Mouse (Mus musculus) adrenal gland, postnatal 4 days (tissue): Measurements from ENCODE around the gene Ank3. TPM values are rescaled to one million over a fixed set of nuclear protein-coding genes. Genes with fewer than 3 reads are reported as not detected.

ENCODE experiments used
- DNase-seq, 2 experiments: peaks; one replicate each; pipeline ENCODE4 v3.0.0; 2021 to 2022; ENCODE audit warnings: low spot score in 2 of 2, mixed read lengths in 2 of 2
- total RNA-seq, 2 experiments: library from RNA; stranded (reverse); gene quantifications; 2 replicates each; pipeline ENCODE4 v1.2.3; 2021

The Ank3 gene
- total RNA-seq, 2 experiments from 2014 or later, result 37.4 to 54.2 TPM

DNA sequence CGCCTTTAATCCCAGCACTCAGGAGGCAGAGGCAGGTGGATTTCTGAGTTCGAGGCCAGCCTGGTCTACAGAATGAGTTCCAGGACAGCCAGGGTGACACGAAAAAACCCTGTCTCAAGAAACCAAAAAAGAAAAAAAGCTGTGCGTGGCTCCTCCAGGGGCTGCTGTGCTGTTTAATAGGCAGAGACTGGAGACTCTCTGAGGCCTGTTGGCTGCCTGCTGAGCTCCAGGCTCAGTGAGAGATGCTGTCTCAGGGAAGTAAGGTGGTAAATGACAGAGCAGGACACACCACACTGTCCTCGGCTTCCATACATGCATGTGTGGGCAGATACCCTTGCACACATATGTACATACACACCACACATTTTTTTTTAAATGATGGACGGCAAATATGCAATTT is 206.0 kb downstream of the Ank3 start:
- DNase-seq, result no peak

- no peak for DNase-seq
Observed at GRCm38 (mm10) chr10:69605211-69605610, 206.6 kb downstream of the Ank3 start.

GRCm38 (mm10) chr10:69607611-69608119 is 209.1 kb downstream of the Ank3 start:
- DNase-seq, result no peak

DNA sequence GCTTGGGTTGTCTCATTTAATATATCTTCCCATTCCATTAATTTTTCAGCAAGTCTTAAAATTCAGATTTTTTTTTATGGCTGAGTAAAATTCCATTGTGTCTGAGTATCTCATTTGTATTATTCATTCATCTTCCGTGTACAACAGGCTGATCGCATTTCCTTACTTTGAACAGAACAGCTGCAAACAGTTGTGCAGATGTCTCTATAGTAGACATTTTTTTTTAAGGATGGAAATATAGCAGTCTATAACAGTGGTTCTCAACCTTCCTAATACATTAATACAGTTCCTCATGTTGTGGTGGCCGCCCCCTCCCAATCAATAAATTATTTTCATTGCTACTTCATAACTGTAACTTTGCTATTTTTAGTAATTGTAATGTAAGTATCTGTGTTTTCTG is 212.7 kb downstream of the Ank3 start:
- no peak for DNase-seq

GRCm38 (mm10) chr10:69611839-69612340 is 213.3 kb downstream of the Ank3 start:
- no peak for DNase-seq

DNA sequence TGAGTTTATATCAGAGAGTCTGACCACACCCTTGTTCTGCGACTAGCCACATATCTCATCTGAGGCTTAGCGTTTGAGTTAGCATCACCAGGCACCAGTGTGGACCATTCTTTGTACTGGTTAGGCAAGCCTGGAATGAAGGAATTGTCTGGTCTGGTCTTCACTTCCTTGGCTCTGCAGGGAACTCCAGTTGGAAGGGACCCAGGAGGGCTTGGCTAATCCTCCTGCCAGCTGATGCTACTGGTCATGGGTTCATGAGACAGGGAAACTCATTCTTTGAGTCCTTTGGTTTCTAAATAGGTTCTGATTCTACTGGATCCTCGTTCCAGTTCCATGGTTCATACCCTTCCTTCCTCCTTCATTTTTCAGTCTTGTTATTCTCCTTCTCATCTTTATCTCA is 218.4 kb downstream of the Ank3 start:
- no peak for DNase-seq

- DNase-seq, result no peak
Observed at GRCm38 (mm10) chr10:69617537-69618112, 219.1 kb downstream of the Ank3 start.

- DNase-seq, result no peak
Observed at GRCm38 (mm10) chr10:69620692-69621382, 222.3 kb downstream of the Ank3 start.

DNA sequence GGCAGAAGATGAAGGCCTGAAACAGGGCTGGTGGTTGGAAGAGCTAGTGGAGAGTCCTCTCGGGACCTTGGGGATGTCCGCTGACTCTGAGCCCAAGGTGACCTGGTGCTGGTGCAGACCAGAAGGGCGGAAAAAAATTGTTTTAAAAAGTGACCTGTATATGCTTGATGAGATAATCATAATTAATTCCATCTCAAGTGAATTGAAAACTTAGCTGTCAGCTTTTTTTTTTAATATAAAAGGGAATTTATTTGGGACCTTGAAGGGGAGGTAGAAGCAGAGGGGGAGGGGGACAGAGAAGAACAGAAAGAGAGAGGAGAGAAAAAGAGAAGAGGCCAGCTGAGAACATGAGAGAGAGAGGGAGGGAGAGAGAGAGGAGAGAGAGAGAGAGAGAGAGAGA is 229.2 kb downstream of the Ank3 start:
- DNase-seq, result no peak

DNA sequence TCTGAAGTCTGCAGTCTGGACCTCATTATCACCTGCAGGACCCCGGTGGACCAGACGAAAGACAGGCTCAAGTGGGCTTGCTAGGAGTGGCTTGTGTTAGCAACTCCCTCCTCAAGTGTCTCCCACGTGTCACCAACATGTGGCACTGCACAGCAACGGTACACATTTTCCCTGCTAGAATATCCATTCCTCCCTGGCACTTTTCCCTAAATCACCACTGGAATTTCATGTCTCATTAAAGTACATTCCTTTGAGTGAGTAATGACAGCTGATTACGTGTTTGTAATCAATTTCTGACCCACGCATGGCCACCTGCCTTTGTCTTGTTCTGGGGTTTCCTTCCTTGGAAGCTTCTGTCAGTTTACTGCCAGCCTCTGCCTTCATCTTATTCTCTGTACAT is 230.2 kb downstream of the Ank3 start:
- DNase-seq, result no peak

- DNase-seq, result no peak
Observed at GRCm38 (mm10) chr10:69630802-69631388, 232.3 kb downstream of the Ank3 start.

- no peak for DNase-seq
Observed at GRCm38 (mm10) chr10:69632885-69633284, 234.3 kb downstream of the Ank3 start.

DNA sequence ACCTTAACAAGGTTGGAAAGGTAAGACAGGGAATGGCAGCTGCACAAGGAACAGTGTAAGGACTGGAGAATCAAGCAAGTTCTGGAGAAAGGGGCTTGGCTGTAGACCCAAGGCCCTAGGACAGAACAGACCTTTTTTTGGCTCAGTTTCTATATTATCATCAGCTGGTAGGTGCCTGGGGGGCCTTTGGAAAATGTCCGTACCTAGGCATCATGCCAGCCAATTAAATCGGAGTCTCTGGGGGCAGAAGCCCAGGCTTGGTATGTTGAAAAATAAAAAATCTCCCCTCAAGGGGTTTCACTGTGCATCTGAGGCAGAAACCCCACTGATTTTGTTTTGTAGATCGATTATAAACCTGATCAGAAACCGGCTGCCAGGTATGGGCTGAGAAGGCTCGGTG is 236.3 kb downstream of the Ank3 start:
- DNase-seq, result no peak

GRCm38 (mm10) chr10:69635910-69636656 is 237.5 kb downstream of the Ank3 start:
- DNase-seq, result no peak

GRCm38 (mm10) chr10:69639138-69639537 is 240.6 kb downstream of the Ank3 start:
- no peak for DNase-seq

- no peak for DNase-seq
Observed at GRCm38 (mm10) chr10:69640617-69641016, 242.0 kb downstream of the Ank3 start.

- no peak for DNase-seq
Observed at GRCm38 (mm10) chr10:69643481-69643880, 244.9 kb downstream of the Ank3 start.

- no peak for DNase-seq
Observed at GRCm38 (mm10) chr10:69643986-69644385, 245.4 kb downstream of the Ank3 start.

- DNase-seq, result no peak
Observed at GRCm38 (mm10) chr10:69645311-69645802, 246.8 kb downstream of the Ank3 start.

- no peak for DNase-seq
Observed at GRCm38 (mm10) chr10:69645929-69646328, 247.4 kb downstream of the Ank3 start.

GRCm38 (mm10) chr10:69650074-69650473 is 251.5 kb downstream of the Ank3 start:
- no peak for DNase-seq
